Mouse (Mus musculus): ENCODE results near the gene Gng13. TPM values are rescaled to one million over a fixed set of nuclear protein-coding genes. Genes with fewer than 3 reads are reported as not detected.
"Not testable (repeated sequence)": the region's sequence is repeated elsewhere in the genome, so short reads cannot be mapped to it uniquely, and the experiment has no call there.

The Gng13 gene
- polyA plus RNA-seq, 1 experiment from 2014 or later: 0.99 TPM

- ATAC-seq (replicated peaks; ENCODE audit: low FRiP score): no peak
- Histone ChIP-seq H3K4me3 (replicated peaks) (no peak within 1 kb of the TSS), H3K27me3 (no peaks in the 10 kb centered on the region), H3K4me2 (no peak within 1 kb of the TSS), H3K4me1 (no peaks in the 10 kb centered on the region), H3K36me3 (peaks cover 8% of the 10 kb centered on the region; the same call in 1 of the 2 replicates), H3K27ac (no peak within 1 kb of the TSS), H3K9me3 (replicated peaks) (no peaks in the 10 kb centered on the region), H3K9ac (no peak within 1 kb of the TSS)
- 63% methylated on average over 3 of the region's 3 CpGs for WGBS
These were observed 18.8 kb downstream of the Gng13 start, which contains the start of gene Mslnl for GRCm38 (mm10) chr17:25735745-25736144. Gene Mslnl (plus strand): TSS chr17:25736042.

GRCm38 (mm10) chr17:25738861-25739260, 21.9 kb downstream of the Gng13 start:
- Histone ChIP-seq H3K4me1 (no peaks in the 10 kb centered on the region), H3K4me3 (replicated peaks) (no peak overlapping the region), H3K36me3 (no peaks in the 10 kb centered on the region), H3K27ac (no peak overlapping the region), H3K27me3 (no peaks in the 10 kb centered on the region), H3K9ac (no peak overlapping the region), H3K9me3 (replicated peaks) (no peaks in the 10 kb centered on the region), H3K4me2 (no peak overlapping the region)
- 83% methylated on average over 7 of the region's 7 CpGs for WGBS
- ATAC-seq (replicated peaks; ENCODE audit: low FRiP score): no peak

- H3K9me3 ChIP-seq (replicated peaks); H3K27ac ChIP-seq; H3K27me3 ChIP-seq; H3K4me2 ChIP-seq; H3K4me3 ChIP-seq (replicated peaks); H3K36me3 ChIP-seq; H3K9ac ChIP-seq; H3K4me1 ChIP-seq; ATAC-seq (replicated peaks; ENCODE audit: low FRiP score): not testable (repeated sequence)
- 78% methylated on average over 12 of the region's 12 CpGs for WGBS
These were observed 24.5 kb downstream of the Gng13 start for GRCm38 (mm10) chr17:25741471-25741870.

- no peak overlapping the region for H3K4me3 ChIP-seq (replicated peaks)
- no peaks in the 10 kb centered on the region for H3K4me1 ChIP-seq
- H3K9me3 ChIP-seq (replicated peaks): no peaks in the 10 kb centered on the region
- no peaks in the 10 kb centered on the region for H3K27me3 ChIP-seq
- no peak overlapping the region for H3K9ac ChIP-seq
- H3K4me2 ChIP-seq: no peak overlapping the region
- no peak for ATAC-seq (replicated peaks; ENCODE audit: low FRiP score)
- no peak overlapping the region for H3K27ac ChIP-seq
- no peaks in the 10 kb centered on the region for H3K36me3 ChIP-seq
- WGBS: 90% methylated on average over 9 of the region's 9 CpGs
These were observed 26.9 kb downstream of the Gng13 start for GRCm38 (mm10) chr17:25743831-25744230.

GRCm38 (mm10) chr17:25744311-25744710, 27.3 kb downstream of the Gng13 start:
- Histone ChIP-seq H3K27me3 (no peaks in the 10 kb centered on the region), H3K9me3 (replicated peaks) (no peaks in the 10 kb centered on the region), H3K9ac (no peak overlapping the region), H3K4me2 (no peak overlapping the region), H3K4me3 (replicated peaks) (no peak overlapping the region), H3K27ac (no peak overlapping the region), H3K36me3 (no peaks in the 10 kb centered on the region), H3K4me1 (no peaks in the 10 kb centered on the region)
- ATAC-seq (replicated peaks; ENCODE audit: low FRiP score): no peak
- WGBS: 80% methylated on average over 10 of the region's 10 CpGs

GRCm38 (mm10) chr17:25748238-25748637, 31.3 kb downstream of the Gng13 start:
- 85% methylated on average over 4 of the region's 4 CpGs for WGBS
- H3K4me1 ChIP-seq: peaks cover 7% of the 10 kb centered on the region
- H3K27ac ChIP-seq: no peak overlapping the region
- H3K9ac ChIP-seq: no peak overlapping the region
- H3K4me2 ChIP-seq: no peak overlapping the region
- no peak overlapping the region for H3K4me3 ChIP-seq (replicated peaks)
- H3K27me3 ChIP-seq: no peaks in the 10 kb centered on the region
- no peaks in the 10 kb centered on the region for H3K36me3 ChIP-seq
- ATAC-seq (replicated peaks; ENCODE audit: low FRiP score): no peak
- no peaks in the 10 kb centered on the region for H3K9me3 ChIP-seq (replicated peaks)

- WGBS: 83% methylated on average over 6 of the region's 6 CpGs
- no peak for ATAC-seq (replicated peaks; ENCODE audit: low FRiP score)
- Histone ChIP-seq H3K4me2 (no peak overlapping the region), H3K27ac (no peak overlapping the region), H3K9ac (no peak overlapping the region), H3K27me3 (no peaks in the 10 kb centered on the region), H3K4me3 (replicated peaks) (no peak overlapping the region), H3K36me3 (no peaks in the 10 kb centered on the region), H3K4me1 (peaks cover 7% of the 10 kb centered on the region), H3K9me3 (replicated peaks) (no peaks in the 10 kb centered on the region)
These were observed 32.3 kb downstream of the Gng13 start for GRCm38 (mm10) chr17:25749314-25749713.

GRCm38 (mm10) chr17:25751446-25751845, 34.5 kb downstream of the Gng13 start:
- Histone ChIP-seq H3K4me1 (peaks cover 20% of the 10 kb centered on the region), H3K27me3 (no peaks in the 10 kb centered on the region), H3K9ac (no peak overlapping the region), H3K27ac (no peak overlapping the region), H3K4me2 (no peak overlapping the region), H3K9me3 (replicated peaks) (no peaks in the 10 kb centered on the region), H3K36me3 (no peaks in the 10 kb centered on the region), H3K4me3 (replicated peaks) (no peak overlapping the region)
- WGBS: 26% methylated on average over 5 of the region's 5 CpGs
- no peak for ATAC-seq (replicated peaks; ENCODE audit: low FRiP score)

- Histone ChIP-seq H3K4me2 (no peak within 1 kb of the TSS), H3K4me3 (replicated peaks) (no peak within 1 kb of the TSS)
These were observed 37.3 kb downstream of the Gng13 start, which contains the start of gene Msln for GRCm38 (mm10) chr17:25754241-25754640. Gene Msln (minus strand): TSS chr17:25754378.

GRCm38 (mm10) chr17:25755086-25755485, 38.1 kb downstream of the Gng13 start:
- Histone ChIP-seq H3K9me3 (replicated peaks) (no peaks in the 10 kb centered on the region), H3K27me3 (no peaks in the 10 kb centered on the region), H3K4me3 (replicated peaks) (no peak overlapping the region), H3K4me2 (no peak overlapping the region), H3K9ac (no peak overlapping the region), H3K27ac (no peak overlapping the region), H3K36me3 (no peaks in the 10 kb centered on the region), H3K4me1 (peaks cover 25% of the 10 kb centered on the region)
- no peak for ATAC-seq (replicated peaks; ENCODE audit: low FRiP score)
- WGBS: 89% methylated on average over 4 of the region's 4 CpGs

More at GRCm38 (mm10) chr17:25754241-25754640, 37.3 kb downstream of the Gng13 start, which contains the start of gene Msln:
- H3K36me3 ChIP-seq: no peaks in the 10 kb centered on the region
- WGBS: 85% methylated on average over 9 of the region's 9 CpGs
- H3K27ac ChIP-seq: no peak within 1 kb of the TSS
- H3K9me3 ChIP-seq (replicated peaks): no peaks in the 10 kb centered on the region
- ATAC-seq (replicated peaks; ENCODE audit: low FRiP score): no peak; the same call in 1 of the 2 replicates
- H3K27me3 ChIP-seq: no peaks in the 10 kb centered on the region
- H3K4me1 ChIP-seq: peaks cover 25% of the 10 kb centered on the region
- H3K9ac ChIP-seq: no peak within 1 kb of the TSS

GRCm38 (mm10) chr17:25755627-25756377, 38.8 kb downstream of the Gng13 start:
- 0 out of 2 replicates have a peak, but pooled peaks have one; percentile 49 for ATAC-seq (replicated peaks; ENCODE audit: low FRiP score)
- Histone ChIP-seq H3K4me3 (replicated peaks) (no peak overlapping the region), H3K27ac (no peak overlapping the region), H3K9ac (no peak overlapping the region), H3K4me1 (peaks cover 25% of the 10 kb centered on the region), H3K36me3 (no peaks in the 10 kb centered on the region), H3K9me3 (replicated peaks) (no peaks in the 10 kb centered on the region), H3K4me2 (no peak overlapping the region), H3K27me3 (no peaks in the 10 kb centered on the region)
- 22% methylated on average over 4 of the region's 4 CpGs for WGBS

- Histone ChIP-seq H3K27me3 (no peaks in the 10 kb centered on the region), H3K4me3 (replicated peaks) (no peak overlapping the region), H3K9me3 (replicated peaks) (no peaks in the 10 kb centered on the region), H3K9ac (no peak overlapping the region), H3K4me1 (peaks cover 20% of the 10 kb centered on the region), H3K27ac (no peak overlapping the region), H3K4me2 (no peak overlapping the region), H3K36me3 (no peaks in the 10 kb centered on the region)
- ATAC-seq (replicated peaks; ENCODE audit: low FRiP score): 0 out of 2 replicates have a peak, but pooled peaks have one; percentile 10
- 74% methylated on average over 9 of the region's 9 CpGs for WGBS
These were observed 39.6 kb downstream of the Gng13 start for GRCm38 (mm10) chr17:25756378-25757242.
